Mouse (Mus musculus): ENCODE results near the gene Srr.

The Srr gene

GRCm38 (mm10) chr11:74907850-74908249 is 17.9 kb downstream of the Srr start:
- DNase-seq (ENCODE audit: low spot score): no peak

GRCm38 (mm10) chr11:74902416-74902815 is 23.3 kb downstream of the Srr start:
- DNase-seq (ENCODE audit: low spot score): no peak

GRCm38 (mm10) chr11:74901555-74901954 is 24.2 kb downstream of the Srr start:
- DNase-seq (ENCODE audit: low spot score): no peak

- no peak for DNase-seq (ENCODE audit: low spot score)
Measured at GRCm38 (mm10) chr11:74898517-74898827, 27.3 kb downstream of the Srr start.

GRCm38 (mm10) chr11:74897678-74898516 is 27.9 kb downstream of the Srr start, which contains the start of gene Tsr1:
Gene Tsr1, plus strand, starts transcription at chr11:74898071.
- peak; percentile 79 for DNase-seq (ENCODE audit: low spot score)

GRCm38 (mm10) chr11:74896901-74897677 is 28.7 kb downstream of the Srr start, which contains the start of gene Sgsm2:
Gene Sgsm2, minus strand, starts transcription at chr11:74897060.
- no peak for DNase-seq (ENCODE audit: low spot score)

GRCm38 (mm10) chr11:74895980-74896900 is 29.5 kb downstream of the Srr start:
- peak; percentile 15 for DNase-seq (ENCODE audit: low spot score)

GRCm38 (mm10) chr11:74894619-74895018 is 31.1 kb downstream of the Srr start:
- DNase-seq (ENCODE audit: low spot score): no peak

- no peak for DNase-seq (ENCODE audit: low spot score)
Measured at GRCm38 (mm10) chr11:74883098-74883497, 42.6 kb downstream of the Srr start.

- no peak for DNase-seq (ENCODE audit: low spot score)
Measured at GRCm38 (mm10) chr11:74881979-74882378, 43.8 kb downstream of the Srr start.

- DNase-seq (ENCODE audit: low spot score): no peak
Measured at GRCm38 (mm10) chr11:74880999-74881398, 44.7 kb downstream of the Srr start.

GRCm38 (mm10) chr11:74876801-74877200 is 48.9 kb downstream of the Srr start:
- no peak for DNase-seq (ENCODE audit: low spot score)

- DNase-seq (ENCODE audit: low spot score): no peak
Measured at GRCm38 (mm10) chr11:74874630-74875029, 51.1 kb downstream of the Srr start.

- DNase-seq (ENCODE audit: low spot score): no peak
Measured at GRCm38 (mm10) chr11:74870991-74871622, 54.6 kb downstream of the Srr start.

- no peak for DNase-seq (ENCODE audit: low spot score)
Measured at GRCm38 (mm10) chr11:74870544-74870943, 55.2 kb downstream of the Srr start.

GRCm38 (mm10) chr11:74869603-74870002 is 56.1 kb downstream of the Srr start:
- no peak for DNase-seq (ENCODE audit: low spot score)

GRCm38 (mm10) chr11:74868046-74868760 is 57.5 kb downstream of the Srr start:
- no peak for DNase-seq (ENCODE audit: low spot score)

GRCm38 (mm10) chr11:74867181-74867580 is 58.6 kb downstream of the Srr start:
- DNase-seq (ENCODE audit: low spot score): no peak

GRCm38 (mm10) chr11:74866640-74867039 is 59.1 kb downstream of the Srr start:
- DNase-seq (ENCODE audit: low spot score): peak; percentile 47

GRCm38 (mm10) chr11:74865252-74865651 is 60.5 kb downstream of the Srr start:
- DNase-seq (ENCODE audit: low spot score): no peak

GRCm38 (mm10) chr11:74864421-74864820 is 61.3 kb downstream of the Srr start:
- no peak for DNase-seq (ENCODE audit: low spot score)
